Mouse (Mus musculus): Measurements from ENCODE around the gene Cox19. TPM values are rescaled to one million over a fixed set of nuclear protein-coding genes. Genes with fewer than 3 reads are reported as not detected.

Cox19 gene
- polyA plus RNA-seq, 1 experiment from 2014 or later: 90.6 TPM

- peak; percentile 86 for ATAC-seq (ENCODE audit: insufficient number of reproducible peaks, low FRiP score, low TSS enrichment, low read depth)
- Histone ChIP-seq H3K9me3 (no peaks in the 10 kb centered on the region), H3K4me1 (peaks cover 61% of the 10 kb centered on the region), H3K4me2 (peak overlapping the region; percentile 88), H3K27ac (peak overlapping the region; percentile 75), H3K27me3 (no peaks in the 10 kb centered on the region), H3K36me3 (no peaks in the 10 kb centered on the region), H3K9ac (peak overlapping the region; percentile 46), H3K4me3 (peak overlapping the region; percentile 60)
- 1% methylated on average over 62 of the region's 73 CpGs for WGBS
Measured at GRCm38 (mm10) chr5:139380385-139381248, 29.4 kb upstream of the Cox19 start.

GRCm38 (mm10) chr5:139379771-139380384 lies 28.7 kb upstream of the Cox19 start:
- Histone ChIP-seq H3K36me3 (no peaks in the 10 kb centered on the region), H3K4me1 (peaks cover 61% of the 10 kb centered on the region), H3K9ac (0 out of 2 replicates have a peak overlapping the region, but pooled peaks have one; percentile 46), H3K4me2 (peak overlapping the region; percentile 88), H3K27me3 (no peaks in the 10 kb centered on the region), H3K4me3 (peak overlapping the region; percentile 60), H3K9me3 (no peaks in the 10 kb centered on the region), H3K27ac (peak overlapping the region; percentile 75)
- no peak; the same call in none of the 2 replicates for ATAC-seq (ENCODE audit: insufficient number of reproducible peaks, low FRiP score, low TSS enrichment, low read depth)
- 20% methylated on average over 8 of the region's 8 CpGs for WGBS

- H3K9ac ChIP-seq: no peak overlapping the region
- no peaks in the 10 kb centered on the region for H3K36me3 ChIP-seq
- H3K4me1 ChIP-seq: peaks cover 57% of the 10 kb centered on the region
- WGBS: 38% methylated on average over 21 of the region's 21 CpGs
- no peaks in the 10 kb centered on the region for H3K27me3 ChIP-seq
- no peak overlapping the region for H3K4me2 ChIP-seq
- H3K4me3 ChIP-seq: no peak overlapping the region
- H3K9me3 ChIP-seq: no peaks in the 10 kb centered on the region
- ATAC-seq (ENCODE audit: insufficient number of reproducible peaks, low FRiP score, low TSS enrichment, low read depth): no peak
- peak overlapping the region; percentile 66 for H3K27ac ChIP-seq
Measured at GRCm38 (mm10) chr5:139378986-139379629, 27.9 kb upstream of the Cox19 start.

- H3K36me3 ChIP-seq: no peaks in the 10 kb centered on the region
- H3K9ac ChIP-seq: no peak overlapping the region
- 80% methylated on average over 7 of the region's 7 CpGs for WGBS
- peak overlapping the region; percentile 75 for H3K27ac ChIP-seq
- H3K4me2 ChIP-seq: no peak overlapping the region
- H3K4me1 ChIP-seq: peaks cover 57% of the 10 kb centered on the region
- no peak overlapping the region for H3K4me3 ChIP-seq
- no peaks in the 10 kb centered on the region for H3K9me3 ChIP-seq
- H3K27me3 ChIP-seq: no peaks in the 10 kb centered on the region
- ATAC-seq (ENCODE audit: insufficient number of reproducible peaks, low FRiP score, low TSS enrichment, low read depth): no peak
Measured at GRCm38 (mm10) chr5:139378271-139378556, 27.0 kb upstream of the Cox19 start.

GRCm38 (mm10) chr5:139377468-139378270 lies 26.5 kb upstream of the Cox19 start, which contains the start of gene Gpr146:
TSS of gene Gpr146 (plus strand) at chr5:139377697.
- Histone ChIP-seq H3K9ac (no peak within 1 kb of the TSS), H3K9me3 (no peaks in the 10 kb centered on the region), H3K36me3 (no peaks in the 10 kb centered on the region), H3K4me2 (0 out of 2 replicates have a peak within 1 kb of the TSS, but pooled peaks have one; percentile 17), H3K27ac (peak within 1 kb of the TSS; percentile 75), H3K4me3 (no peak within 1 kb of the TSS), H3K27me3 (no peaks in the 10 kb centered on the region), H3K4me1 (peaks cover 58% of the 10 kb centered on the region)
- no peak for ATAC-seq (ENCODE audit: insufficient number of reproducible peaks, low FRiP score, low TSS enrichment, low read depth)
- WGBS: 50% methylated on average over 18 of the region's 18 CpGs

GRCm38 (mm10) chr5:139374841-139375240 lies 23.6 kb upstream of the Cox19 start:
- Histone ChIP-seq H3K9ac (no peak overlapping the region), H3K36me3 (no peaks in the 10 kb centered on the region), H3K9me3 (no peaks in the 10 kb centered on the region), H3K4me3 (no peak overlapping the region), H3K27ac (no peak overlapping the region), H3K4me2 (no peak overlapping the region), H3K27me3 (no peaks in the 10 kb centered on the region), H3K4me1 (peaks cover 50% of the 10 kb centered on the region)
- 73% methylated on average over 2 of the region's 2 CpGs for WGBS
- ATAC-seq (ENCODE audit: insufficient number of reproducible peaks, low FRiP score, low TSS enrichment, low read depth): no peak

GRCm38 (mm10) chr5:139373889-139374444 lies 22.7 kb upstream of the Cox19 start:
- H3K27me3 ChIP-seq: no peaks in the 10 kb centered on the region
- no peak overlapping the region for H3K9ac ChIP-seq
- peaks cover 41% of the 10 kb centered on the region for H3K4me1 ChIP-seq
- H3K4me3 ChIP-seq: no peak overlapping the region
- no peak for ATAC-seq (ENCODE audit: insufficient number of reproducible peaks, low FRiP score, low TSS enrichment, low read depth)
- H3K9me3 ChIP-seq: no peaks in the 10 kb centered on the region
- WGBS: 78% methylated on average over 6 of the region's 6 CpGs
- H3K36me3 ChIP-seq: no peaks in the 10 kb centered on the region
- no peak overlapping the region for H3K4me2 ChIP-seq
- H3K27ac ChIP-seq: no peak overlapping the region

GRCm38 (mm10) chr5:139373126-139373525 lies 21.9 kb upstream of the Cox19 start:
- WGBS: 78% methylated on average over 3 of the region's 3 CpGs
- no peak overlapping the region for H3K27ac ChIP-seq
- ATAC-seq (ENCODE audit: insufficient number of reproducible peaks, low FRiP score, low TSS enrichment, low read depth): no peak
- H3K36me3 ChIP-seq: no peaks in the 10 kb centered on the region
- H3K9ac ChIP-seq: no peak overlapping the region
- no peak overlapping the region for H3K4me2 ChIP-seq
- no peaks in the 10 kb centered on the region for H3K27me3 ChIP-seq
- H3K4me1 ChIP-seq: peaks cover 33% of the 10 kb centered on the region
- H3K9me3 ChIP-seq: no peaks in the 10 kb centered on the region
- no peak overlapping the region for H3K4me3 ChIP-seq

GRCm38 (mm10) chr5:139371631-139372401 lies 20.6 kb upstream of the Cox19 start:
- peak; percentile 79 for ATAC-seq (ENCODE audit: insufficient number of reproducible peaks, low FRiP score, low TSS enrichment, low read depth)
- H3K4me3 ChIP-seq: peak overlapping the region; percentile 61
- under 1% methylated on average over 39 of the region's 39 CpGs for WGBS
- H3K9ac ChIP-seq: peak overlapping the region; percentile 82
- H3K9me3 ChIP-seq: no peaks in the 10 kb centered on the region
- H3K27ac ChIP-seq: peak overlapping the region; percentile 92
- no peaks in the 10 kb centered on the region for H3K36me3 ChIP-seq
- H3K27me3 ChIP-seq: no peaks in the 10 kb centered on the region
- H3K4me2 ChIP-seq: peak overlapping the region; percentile 76
- H3K4me1 ChIP-seq: peaks cover 20% of the 10 kb centered on the region

GRCm38 (mm10) chr5:139371118-139371517 lies 19.9 kb upstream of the Cox19 start:
- ATAC-seq (ENCODE audit: insufficient number of reproducible peaks, low FRiP score, low TSS enrichment, low read depth): no peak
- Histone ChIP-seq H3K36me3 (no peaks in the 10 kb centered on the region), H3K4me3 (peak overlapping the region; percentile 61), H3K9ac (peak overlapping the region; percentile 82), H3K4me1 (peaks cover 19% of the 10 kb centered on the region), H3K27ac (no peak overlapping the region), H3K4me2 (peak overlapping the region; percentile 76), H3K9me3 (no peaks in the 10 kb centered on the region), H3K27me3 (no peaks in the 10 kb centered on the region)
- WGBS: 60% methylated on average over 5 of the region's 5 CpGs
